Mouse (Mus musculus) cerebellum, adult 9-11 months (tissue): ENCODE data around the gene Mars.
"Not testable (repeated sequence)": the region's sequence is repeated elsewhere in the genome, so short reads cannot be mapped to it uniquely, and the experiment has no call there.

Source experiments
- DNase-seq: peaks from one replicate; pipeline ENCODE4 v3.0.0; 2022

Mars gene

DNA sequence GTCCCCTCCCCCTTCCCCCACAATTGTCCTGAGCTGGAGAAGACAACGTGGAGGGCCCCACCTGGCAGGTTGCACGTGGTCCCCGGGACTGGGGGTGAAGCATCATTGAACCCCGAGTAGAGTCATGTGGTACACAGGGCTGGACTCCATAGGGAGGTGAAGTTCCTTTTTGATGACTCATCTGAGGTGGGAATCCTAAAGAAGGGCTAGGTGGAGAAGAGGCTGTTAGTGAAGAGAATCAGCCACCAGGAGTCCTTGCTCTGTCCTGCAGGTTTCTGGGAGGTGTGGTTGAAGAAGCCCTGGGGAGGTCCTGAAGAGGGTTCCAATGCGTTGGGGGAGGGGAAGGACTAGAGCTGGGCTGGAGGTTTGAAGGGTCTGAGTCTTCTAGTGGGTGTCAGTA lies 25.4 kb upstream of the Mars start:
- DNase-seq: no peak

DNA sequence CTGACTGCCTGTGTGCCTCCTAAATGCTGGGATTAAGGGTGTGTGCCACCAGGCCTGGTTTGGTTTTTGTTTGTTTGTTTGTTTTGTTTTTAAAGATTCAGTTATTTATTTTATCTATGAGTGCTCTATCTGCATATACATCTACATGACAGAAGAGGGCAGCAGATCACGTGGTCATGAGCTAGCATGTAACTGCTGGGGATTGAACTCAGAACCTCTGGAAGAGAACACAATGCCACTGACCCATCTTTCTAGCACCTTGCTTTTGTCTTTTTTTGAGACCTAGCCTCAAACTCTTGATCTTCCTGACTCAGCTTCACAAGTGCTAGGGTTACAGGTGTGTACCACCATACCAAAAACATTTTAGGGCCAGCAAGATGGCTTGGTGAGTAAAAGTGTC lies 23.7 kb upstream of the Mars start:
- no peak for DNase-seq

DNA sequence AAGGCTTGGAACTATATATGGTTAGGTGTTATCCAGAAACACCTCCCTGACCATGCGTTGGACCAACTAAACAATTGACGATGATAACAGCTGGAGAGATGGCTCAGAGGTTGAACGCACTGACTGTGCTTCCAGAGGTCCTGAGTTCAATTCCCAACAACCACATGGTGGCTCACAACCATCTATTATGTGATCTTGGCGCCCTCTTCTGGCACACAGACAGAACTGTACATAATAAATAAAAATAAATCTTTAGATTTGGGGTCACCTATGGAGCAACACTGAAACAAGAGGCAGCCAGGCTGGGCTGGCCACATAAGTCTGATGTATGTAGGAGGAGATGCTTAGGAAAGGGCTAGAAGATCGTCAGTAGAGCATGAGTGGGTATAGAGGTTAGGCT lies 21.6 kb upstream of the Mars start:
- no peak for DNase-seq

DNA sequence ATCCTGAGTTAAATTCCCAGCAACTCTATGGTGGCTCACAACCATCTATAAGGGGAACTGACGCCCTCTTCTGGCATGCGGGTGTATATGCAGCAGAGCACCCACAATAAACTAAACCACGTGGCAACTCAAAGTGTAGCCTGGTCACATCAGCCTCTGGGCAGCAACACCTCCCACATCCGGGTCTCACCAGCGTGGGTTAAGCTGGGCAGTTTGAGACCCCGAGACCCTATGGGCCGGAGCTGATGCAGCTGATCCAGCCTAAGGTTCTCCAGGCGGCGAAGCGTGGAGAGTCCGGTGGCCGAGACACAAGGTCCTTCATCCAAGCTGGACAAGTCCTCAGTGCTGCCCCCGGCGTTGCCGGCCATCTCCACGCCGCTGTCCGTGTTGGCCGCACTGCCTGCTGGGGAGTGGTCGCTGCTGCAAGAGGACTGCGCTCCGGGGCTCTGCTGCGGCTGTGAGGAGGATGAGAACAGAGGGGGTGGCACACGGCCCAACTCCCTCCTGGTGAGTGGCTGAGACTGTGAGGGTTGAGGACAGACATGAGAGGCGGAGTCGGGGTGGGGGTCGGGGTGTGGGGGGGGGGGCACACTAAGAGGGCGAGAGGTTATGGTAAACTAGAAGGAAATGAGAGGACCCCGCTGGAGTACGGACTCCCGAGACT lies 20.8 kb upstream of the Mars start:
- no peak for DNase-seq

DNA sequence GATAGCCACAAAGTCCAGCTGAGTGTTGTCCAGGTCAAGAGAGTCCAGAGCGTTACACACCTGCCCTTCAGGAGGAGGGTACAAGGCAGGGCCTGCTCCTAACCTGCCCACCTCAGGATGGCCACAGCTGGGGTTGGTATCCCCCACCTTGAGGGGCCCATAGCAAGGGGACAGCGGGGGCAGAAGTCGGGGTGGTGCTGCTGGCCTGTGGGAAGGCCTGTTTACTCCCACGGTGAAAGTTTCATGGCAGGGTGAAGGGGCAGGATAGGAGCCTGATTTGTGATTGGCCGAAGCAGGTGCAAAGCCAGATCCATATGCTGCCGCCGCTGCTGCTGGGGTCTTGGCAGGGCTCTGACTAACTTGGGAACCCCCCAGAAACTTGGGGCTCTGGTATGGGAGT lies 18.6 kb upstream of the Mars start:
- no peak for DNase-seq

DNA sequence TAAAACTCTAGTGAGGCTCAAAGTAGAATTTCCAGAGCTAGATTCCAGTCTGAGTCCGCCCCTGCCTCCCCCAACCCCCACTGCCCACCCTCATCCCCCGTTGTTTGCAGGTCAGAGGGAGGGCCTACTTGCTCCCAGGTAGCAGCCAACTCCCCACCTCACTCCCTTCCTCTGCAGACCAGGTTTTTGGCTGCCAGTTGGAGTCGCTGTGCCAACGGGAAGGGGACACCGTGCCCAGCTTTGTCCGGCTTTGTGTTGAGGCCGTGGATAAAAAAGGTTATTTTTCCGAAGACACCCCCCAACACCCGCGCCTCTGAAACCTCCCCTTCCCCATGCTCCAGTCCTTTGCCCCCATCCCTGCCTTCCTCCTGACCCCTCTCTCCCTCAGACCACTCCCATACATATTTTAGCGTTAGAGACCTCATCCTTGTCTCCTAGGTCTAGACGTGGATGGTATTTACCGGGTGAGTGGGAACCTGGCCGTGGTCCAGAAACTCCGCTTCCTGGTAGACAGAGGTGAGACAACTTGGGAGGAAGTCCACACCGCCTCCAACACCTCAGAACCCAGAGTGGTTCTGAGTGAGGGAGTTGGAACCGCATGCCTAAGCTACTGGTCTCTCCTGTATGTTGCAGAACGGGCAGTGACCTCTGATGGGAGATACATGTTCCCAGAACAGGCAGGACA lies 16.0 kb upstream of the Mars start:
- no peak for DNase-seq

DNA sequence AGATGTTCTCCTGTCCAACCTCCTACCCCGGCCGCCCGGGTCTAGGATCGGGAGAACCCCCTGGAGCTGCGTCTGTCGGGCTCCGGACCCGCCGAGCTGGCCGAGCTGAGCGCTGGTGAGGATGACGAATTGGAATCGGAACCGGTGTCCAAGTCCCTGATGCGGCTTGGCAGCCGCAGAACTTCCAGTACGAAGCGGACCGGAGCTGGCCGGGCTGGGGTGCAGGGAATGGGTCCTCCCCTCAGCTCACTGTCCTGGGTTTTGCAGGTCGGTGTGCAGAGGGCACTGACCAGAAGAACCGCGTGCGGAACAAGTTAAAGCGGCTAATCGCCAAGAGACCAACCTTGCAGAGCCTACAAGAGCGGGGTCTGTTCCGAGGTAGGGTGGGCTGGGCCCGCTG lies 15.2 kb upstream of the Mars start:
- DNase-seq: no peak

DNA sequence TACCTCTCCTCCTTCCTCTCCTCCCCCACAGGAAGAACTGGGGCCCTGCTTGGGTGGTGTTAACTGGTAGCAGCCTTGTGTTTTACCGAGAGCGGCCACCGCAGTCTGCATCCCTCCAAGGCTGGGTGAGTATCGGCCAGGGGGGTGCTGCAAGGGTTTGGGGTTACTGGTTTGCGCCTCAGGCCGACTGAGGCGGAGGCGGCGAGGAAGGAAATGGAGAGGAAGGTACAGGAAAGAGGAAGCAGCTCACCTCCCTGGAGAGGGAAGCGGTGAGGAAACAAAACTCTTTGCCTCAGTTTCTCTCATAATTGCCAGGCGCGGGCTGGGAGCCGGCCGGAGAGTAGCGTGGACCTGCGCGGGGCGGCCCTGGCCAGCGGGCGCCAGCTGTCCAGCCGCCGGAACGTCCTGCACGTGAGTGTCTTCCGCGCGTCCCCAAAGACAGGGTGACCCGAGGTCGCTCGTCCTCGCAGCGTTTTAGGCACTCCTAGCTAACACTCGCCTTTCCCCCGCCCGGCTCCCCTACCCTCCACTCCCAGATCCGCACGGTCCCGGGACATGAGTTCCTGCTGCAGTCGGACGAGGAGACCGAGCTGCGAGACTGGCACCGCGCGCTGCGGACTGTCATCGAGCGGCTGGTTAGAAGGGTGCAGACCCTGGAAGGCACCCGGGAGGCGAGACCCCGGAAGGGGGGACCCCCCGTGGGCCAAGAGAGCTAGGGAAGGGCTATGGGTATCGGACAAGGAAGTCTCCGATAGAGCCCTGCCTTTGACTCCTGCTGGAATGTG lies 14.6 kb upstream of the Mars start:
- no peak for DNase-seq

DNA sequence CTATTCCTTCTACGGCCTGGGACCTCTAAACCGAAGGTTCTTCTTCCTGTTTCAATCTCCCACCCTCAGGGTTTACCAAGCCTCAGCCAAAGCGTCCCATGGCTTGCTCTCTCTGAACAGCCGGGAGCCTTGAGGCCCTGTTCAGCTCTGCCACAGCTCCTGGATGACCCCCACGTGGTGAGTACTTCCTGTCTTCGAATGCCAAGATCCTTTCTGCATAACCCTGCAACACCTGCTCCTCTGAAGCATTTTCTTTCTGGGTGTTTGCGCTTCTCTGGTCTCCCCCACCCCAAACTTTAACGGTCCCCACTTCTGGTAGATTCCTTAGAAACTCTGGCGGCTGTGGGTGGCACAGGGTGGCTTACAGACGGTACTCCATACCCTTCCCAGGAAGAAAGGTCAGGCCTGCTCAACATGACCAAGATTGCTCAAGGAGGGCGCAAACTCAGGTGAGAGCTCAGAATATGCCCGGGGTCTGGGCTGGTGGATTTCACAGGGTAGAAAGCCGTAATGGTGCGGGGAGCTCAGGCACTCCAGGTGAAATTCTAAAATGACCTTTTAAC lies 13.9 kb upstream of the Mars start:
- DNase-seq: no peak

DNA sequence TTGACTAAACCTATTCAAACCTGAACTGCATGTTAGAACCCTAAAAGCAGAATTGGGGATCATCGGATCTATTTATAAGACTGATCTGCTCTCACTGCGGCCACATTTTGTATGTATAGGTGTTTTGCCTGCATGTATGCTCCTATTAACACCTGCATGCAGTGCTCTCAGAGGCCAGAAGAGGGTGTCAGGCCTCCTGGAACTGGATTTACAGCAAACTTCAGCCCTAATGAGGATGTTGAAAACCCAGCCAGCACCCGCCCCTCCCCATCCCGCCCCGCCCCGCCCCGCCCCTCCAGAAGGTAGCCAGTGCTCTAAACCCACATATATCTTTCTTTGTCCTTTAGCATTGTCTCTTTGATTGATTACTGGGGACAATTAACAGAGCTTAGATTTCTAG lies 12.9 kb upstream of the Mars start:
- no peak for DNase-seq

DNA sequence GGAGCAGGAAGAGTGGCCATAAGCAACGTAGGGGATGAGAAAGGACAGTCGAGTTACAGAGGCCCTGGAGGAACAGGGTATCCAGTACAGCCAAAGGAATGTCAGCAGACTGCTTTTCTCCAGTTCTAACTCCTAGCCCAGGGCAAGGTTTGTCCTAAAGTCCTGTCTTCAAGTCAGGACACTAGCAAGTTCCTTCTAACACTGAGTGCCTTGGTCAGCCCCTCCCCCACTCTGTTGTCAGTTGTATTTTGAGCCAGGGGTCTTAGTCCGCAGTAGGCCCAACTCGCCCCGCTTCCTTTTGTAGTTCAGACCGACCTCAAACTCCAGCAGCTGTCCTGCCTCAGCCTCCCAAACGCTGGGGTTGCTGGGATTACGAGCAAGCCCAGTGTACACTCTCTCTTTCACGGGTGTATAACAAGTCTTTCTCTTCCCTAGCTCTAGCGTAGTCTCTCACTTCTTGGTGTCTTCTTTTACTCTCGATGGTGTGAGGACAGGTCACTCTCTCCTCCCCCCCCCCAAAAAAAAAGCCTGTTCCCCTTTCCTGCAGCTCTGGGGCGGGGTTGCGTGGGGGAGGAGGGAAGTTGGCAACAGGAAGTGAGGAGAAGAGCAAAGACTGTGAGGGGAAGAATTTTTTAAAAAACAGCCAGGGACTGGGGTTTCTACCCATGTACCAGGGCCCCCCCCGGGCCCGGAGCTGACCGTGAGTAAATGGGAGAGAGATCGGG lies 11.7 kb upstream of the Mars start:
- no peak for DNase-seq

DNA sequence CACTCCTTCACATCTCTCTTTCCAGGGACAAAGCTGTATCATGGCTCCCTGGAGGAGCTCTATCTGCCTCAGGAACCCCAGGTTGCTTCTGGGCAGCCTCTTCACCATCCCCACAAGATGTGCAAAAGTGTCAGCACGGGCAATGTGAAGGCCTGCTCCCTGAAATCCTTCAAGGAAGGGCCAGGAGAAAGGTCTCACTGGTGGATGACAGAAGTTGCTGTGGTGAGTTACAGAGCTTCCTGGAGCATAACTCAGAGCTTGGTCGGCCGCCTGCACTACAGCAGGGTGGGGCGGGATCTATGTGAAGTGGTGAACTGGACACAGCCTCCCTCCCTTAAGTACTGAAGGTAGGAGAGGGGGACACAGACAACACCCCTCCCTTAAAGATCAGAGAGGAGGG lies 11.1 kb upstream of the Mars start:
- DNase-seq: no peak

DNA sequence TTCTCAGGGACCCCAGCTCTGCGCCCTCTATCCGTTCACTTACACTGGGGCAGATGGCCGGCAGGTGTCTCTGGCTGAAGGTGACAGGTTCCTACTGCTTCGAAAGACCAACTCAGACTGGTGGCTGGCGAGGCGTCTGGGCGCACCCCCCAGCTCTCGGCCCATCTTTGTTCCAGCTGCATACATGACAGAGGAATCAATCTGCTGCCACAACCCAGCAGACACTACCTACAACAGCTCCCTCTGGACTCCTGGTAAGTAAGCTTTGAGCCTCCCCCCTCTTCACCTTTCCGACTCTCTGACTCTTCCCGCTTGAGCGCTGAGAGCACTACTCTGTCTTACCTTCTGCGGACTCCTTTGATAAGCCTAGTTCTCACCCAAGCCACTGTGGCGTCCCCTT lies 10.6 kb upstream of the Mars start:
- DNase-seq: no peak

DNA sequence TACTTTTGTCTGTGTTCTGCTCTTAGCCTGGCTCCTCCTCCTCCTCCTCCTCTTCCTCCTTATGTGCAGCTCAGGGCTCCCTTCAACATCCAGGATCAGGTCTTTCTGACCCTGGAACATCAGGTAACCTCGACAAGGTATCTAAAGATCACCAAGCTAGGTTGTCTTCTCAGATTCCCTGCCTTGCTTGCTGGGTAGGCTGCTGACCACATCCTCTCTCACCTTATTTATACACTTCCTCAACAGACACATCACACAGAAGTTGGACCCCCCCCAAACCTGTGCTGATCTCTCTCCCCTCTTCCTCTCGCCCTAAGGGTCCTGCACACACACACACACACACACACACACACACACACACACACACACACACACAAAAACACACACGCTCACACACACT lies 10.0 kb upstream of the Mars start, which contains the start of gene Arhgap9:
Arhgap9 (plus strand) TSS at position 344 of the 400 bp plus-strand sequence.
- no peak for DNase-seq

DNA sequence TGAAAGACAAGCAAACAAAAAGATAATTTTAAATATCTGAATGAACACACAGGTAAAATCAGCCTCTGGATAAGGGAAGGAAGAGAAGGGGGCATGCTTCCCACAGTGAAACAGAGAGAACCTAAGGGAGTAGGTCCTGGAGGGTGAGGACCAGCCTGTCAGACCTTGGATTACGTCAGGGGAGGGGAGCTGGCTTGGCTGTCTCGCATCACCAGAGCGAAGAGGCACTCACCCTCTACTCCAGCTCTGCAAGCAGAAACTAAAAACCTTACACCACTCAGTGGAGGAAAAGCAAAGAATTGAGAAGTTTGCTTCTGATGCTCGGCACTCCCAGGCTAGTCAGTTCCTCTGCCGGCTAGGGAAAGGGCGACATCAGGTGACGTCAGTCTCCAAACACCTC lies 8.4 kb upstream of the Mars start:
- no peak for DNase-seq

DNA sequence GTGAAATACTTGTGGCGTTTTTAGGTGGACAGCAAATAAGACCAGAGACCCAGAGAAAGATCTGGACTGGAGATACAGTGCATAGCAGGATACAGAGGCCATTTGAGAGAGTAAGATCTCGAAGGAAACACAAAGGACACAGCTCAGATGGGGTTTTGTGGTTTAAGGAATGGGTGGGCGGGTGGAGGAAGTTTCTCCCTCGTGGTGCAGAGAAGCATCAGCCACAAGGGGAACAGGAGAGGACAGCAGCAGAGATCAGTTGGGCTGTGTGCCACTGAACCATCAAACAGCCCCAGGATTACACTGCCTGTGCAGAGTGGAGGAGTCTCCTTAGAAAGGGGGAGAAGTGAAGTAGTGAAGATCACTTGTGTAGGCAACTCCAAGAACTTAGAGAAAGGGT lies 6.4 kb upstream of the Mars start:
- DNase-seq: no peak

DNA sequence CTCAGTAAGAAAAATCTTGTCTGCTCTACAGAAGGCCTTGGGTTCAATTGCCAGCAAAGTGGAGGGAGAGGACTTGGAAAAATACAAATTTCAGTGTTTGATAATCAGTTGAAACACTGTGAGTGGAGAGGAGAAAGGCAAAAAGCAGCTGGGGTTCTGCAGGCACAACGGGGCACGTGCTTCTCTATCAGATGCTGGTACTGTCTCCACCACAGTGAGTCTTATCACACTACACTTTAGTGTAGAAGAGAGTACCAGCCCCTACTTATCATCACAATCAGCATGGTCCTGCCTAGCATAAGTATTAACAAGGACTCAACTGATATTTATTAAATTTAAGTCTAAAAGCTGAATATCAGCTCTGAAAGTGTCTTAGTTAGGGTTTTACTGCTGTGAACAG lies 5.7 kb upstream of the Mars start:
- DNase-seq: no peak

DNA sequence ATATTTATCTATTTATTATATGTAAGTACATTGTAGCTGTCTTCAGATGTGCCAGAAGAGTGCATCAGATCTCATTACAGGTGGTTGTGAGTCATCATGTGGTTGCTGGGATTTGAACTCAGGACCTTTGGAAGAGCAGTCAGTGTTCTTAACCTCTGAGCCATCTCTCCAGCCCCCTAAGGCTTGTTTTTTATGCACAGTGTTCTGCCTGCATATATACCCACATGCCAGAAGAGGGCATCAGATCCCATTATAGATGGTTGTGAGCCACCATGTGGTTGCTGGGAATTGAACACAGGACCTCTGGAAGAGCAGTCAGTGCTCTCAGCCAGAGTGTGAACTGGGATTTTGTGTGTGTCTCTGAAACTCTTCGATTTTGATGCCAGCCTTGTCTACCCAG lies 3.4 kb upstream of the Mars start:
- not testable (repeated sequence) for DNase-seq

DNA sequence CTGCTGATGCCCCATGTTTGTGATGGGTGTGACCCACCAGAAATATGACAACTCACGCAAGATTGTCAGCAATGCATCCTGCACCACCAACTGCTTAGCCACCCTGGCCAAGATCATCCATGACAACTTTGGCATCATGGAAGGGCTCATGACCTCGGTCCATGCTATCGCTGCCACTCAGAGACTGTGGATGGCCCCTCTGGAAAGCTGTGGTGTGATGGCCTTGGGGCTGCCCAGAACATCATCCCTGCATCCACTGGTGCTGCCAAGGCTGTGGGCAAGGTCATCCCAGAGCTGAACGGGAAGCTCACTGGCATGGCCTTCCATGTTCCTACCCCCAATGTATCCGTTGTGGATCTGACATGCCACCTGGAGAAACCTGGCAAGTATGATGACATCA lies 1.9 kb upstream of the Mars start:
- not testable (repeated sequence) for DNase-seq

DNA sequence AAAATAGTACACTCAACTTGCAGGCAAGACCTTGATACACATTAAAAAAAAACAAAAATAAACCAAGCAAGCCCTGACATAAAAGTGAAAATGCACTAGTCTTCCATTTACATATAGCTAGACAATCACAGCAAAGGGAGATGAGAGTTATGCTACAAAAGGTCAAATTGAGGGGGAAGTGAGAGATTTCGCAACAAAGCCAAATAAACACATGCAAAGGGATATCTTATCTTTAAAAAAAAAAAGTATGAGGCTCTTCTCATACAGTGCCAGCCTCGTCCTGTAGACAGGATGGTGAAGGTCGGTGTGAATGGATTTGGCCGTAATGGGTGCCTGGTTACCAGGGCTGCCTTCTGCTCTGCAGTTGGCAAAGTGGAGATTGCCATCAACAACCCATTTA lies 1.3 kb upstream of the Mars start:
- no peak for DNase-seq

DNA sequence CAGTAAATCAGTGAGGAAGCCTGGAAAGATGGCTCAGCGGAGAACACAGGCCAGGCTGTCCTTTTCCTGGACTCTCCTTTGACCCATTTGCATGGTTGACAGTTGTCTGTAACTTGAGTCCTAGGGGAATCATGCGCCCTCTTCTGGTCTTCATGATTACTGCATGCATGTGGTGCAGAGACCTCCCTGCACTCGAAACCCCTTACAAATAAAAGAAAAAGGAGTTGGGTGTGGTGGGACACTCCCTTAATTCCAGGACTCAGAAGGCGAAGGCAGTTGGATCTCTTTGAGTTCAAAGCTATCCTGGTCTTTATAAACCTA lies 730 bp upstream of the Mars start:
- DNase-seq: peak; percentile 84

DNA sequence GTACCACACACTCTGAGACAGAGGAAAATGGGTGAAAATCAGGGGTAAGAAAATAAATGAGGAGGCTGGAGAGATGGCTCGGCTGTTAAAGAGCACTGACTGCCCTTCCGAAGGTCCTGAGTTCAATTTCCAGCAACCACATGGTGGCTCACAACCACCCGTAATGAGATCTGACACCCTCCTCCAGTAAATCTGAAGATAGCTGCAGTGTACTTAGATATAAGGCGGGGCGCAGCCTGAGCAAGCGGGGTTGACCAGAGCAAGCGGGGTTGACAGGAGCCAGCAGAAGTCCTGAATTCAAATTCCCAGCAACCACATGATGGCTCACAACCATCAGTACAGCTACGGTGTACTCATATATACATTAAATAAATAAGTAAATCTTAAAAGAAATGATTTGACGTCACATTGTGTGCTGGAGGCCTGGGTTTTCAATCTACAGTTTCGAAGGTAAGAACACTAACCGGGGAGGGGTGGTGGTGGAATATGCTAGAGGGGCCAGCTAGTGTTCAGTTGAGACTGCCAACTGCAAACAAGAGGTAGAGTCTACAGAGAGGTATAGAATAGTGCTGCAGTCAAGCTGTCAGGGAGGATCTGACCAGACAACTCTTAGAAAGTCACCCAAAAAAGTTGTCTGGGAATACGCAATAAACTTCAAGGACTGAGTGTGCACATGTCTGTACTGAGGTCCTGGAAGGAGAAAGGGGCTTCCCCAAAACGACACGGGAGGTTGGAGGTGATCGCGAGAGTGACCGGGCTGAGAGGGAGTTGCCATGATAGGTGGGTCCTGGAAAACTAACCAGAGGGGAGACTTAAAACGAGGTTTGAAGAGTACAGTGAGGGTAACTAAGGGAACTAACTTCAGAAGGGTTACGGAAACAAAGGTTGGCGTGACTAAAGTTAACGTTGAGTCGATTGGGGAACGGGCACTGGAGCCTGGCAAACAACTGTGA lies 787 bp downstream of the Mars start:
- peak; percentile 54 for DNase-seq
